Mouse (Mus musculus): Measurements from ENCODE around the gene Gm20388. TPM values are rescaled to one million over a fixed set of nuclear protein-coding genes. Genes with fewer than 3 reads are reported as not detected.

Gm20388 gene
- polyA plus RNA-seq, 2 experiments = 8.5 TPM; not detected in 1

DNA sequence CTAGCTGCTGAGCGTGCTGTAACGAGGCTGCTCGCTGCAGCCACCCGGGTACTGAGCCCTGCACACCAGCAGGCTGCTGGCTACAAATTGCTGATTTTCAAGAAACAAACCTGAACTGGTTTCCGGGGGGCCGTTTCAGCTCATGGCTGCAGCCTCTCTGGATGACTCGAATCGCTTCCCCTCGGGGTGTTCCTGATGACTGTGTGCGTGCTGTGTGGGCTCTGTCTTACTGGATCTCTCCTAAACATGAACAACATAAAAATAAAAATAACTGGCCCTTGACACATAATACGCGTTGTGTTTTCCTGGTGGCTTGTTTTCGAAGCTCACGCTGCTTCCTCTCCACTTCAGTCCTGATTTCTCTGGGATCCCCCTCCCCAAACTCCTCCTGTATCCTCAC is 1168.1 kb downstream of the Gm20388 start:
- Histone ChIP-seq H3K27me3 (ENCODE audit: control insufficient read depth, insufficient read depth, low read length) (peaks cover 99% of the 10 kb centered on the region), H3K4me1 (replicated peaks; ENCODE audit: control insufficient read depth in 2 of 2, insufficient read depth in 2 of 2, low read length in 1 of 2) (no peaks in the 10 kb centered on the region), H3K9ac (replicated peaks) (no peak overlapping the region), H3K4me3 (ENCODE audit: insufficient read depth in 1 of 2, low read depth in 2 of 2, low read length in 2 of 2) (no peak overlapping the region), H3K27ac (no peak overlapping the region), H3K9me3 (ENCODE audit: control insufficient read depth, low read length) (no peaks in the 10 kb centered on the region), H3K36me3 (replicated peaks; ENCODE audit: control insufficient read depth, insufficient read depth, low read depth) (no peaks in the 10 kb centered on the region), H3K4me2 (ENCODE audit: low read depth) (no peak overlapping the region)
- no peak for TF ChIP-seq CTCF (IDR thresholded peaks at IDR 0.05; ENCODE audit: low read depth)
- no peak for DNase-seq (ENCODE audit: low read depth in 3 of 3, low spot score in 3 of 3)
- ATAC-seq (ENCODE audit: insufficient read depth) = no peak
- WGBS (ENCODE audit: insufficient replicate concordance) = 15% methylated on average over 14 of the region's 14 CpGs

DNA sequence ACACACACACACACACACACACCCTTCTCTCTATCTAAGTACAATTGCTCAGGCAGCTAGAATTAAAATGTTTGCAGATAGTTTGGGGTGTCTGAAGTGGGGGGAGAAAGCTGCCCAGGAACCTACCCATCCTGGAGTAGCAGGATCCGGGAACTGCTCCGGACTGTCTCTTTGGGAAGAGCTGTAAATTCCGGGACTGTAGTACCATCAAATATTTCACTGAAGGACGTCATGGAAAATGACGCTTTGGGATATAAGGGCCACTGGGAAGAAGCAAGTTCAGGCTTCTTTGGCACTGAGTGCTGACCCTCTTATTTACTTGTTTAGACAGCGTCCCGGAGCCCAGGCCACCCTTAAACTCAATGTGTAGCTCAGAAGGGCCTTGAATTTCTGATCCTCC is 1168.6 kb downstream of the Gm20388 start:
- no peak overlapping the region for H3K9ac ChIP-seq (replicated peaks)
- TF ChIP-seq EP300 (IDR thresholded peaks at IDR 0.05; ENCODE audit: low read depth) (no peak), CTCF (IDR thresholded peaks at IDR 0.05; ENCODE audit: low read depth) (no peak)
- no peak overlapping the region for H3K4me3 ChIP-seq (ENCODE audit: insufficient read depth in 1 of 2, low read depth in 2 of 2, low read length in 2 of 2)
- no peaks in the 10 kb centered on the region for H3K36me3 ChIP-seq (replicated peaks; ENCODE audit: control insufficient read depth, insufficient read depth, low read depth)
- peaks cover 99% of the 10 kb centered on the region for H3K27me3 ChIP-seq (ENCODE audit: control insufficient read depth, insufficient read depth, low read length)
- no peak overlapping the region for H3K27ac ChIP-seq
- no peaks in the 10 kb centered on the region for H3K4me1 ChIP-seq (replicated peaks; ENCODE audit: control insufficient read depth in 2 of 2, insufficient read depth in 2 of 2, low read length in 1 of 2)
- WGBS (ENCODE audit: insufficient replicate concordance) = 6% methylated on average over 7 of the region's 7 CpGs
- DNase-seq (ENCODE audit: low read depth in 3 of 3, low spot score in 3 of 3) = no peak
- H3K9me3 ChIP-seq (ENCODE audit: control insufficient read depth, low read length) = no peaks in the 10 kb centered on the region
- no peak overlapping the region for H3K4me2 ChIP-seq (ENCODE audit: low read depth)
- no peak for ATAC-seq (ENCODE audit: insufficient read depth)

DNA sequence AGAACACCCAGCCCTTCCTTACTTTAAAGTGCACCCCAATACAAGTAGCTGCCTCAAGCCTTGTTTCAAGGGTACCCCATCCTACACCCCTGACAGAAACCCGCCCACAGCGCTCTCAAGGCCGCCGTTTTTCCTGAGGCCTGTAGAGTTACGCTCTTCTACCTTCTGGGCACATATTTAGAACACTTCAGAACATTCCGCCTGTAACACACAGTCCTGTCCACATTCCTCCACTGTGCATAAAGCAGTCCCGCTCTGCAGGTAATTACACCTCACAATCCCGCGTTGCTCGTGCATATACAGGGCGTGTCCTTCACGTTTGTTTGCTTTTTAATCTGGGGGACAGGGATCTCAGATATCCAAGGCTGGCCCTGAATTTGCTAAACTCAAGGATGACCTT is 1169.3 kb downstream of the Gm20388 start:
- no peak overlapping the region for H3K27ac ChIP-seq
- no peak for DNase-seq (ENCODE audit: low read depth in 3 of 3, low spot score in 3 of 3)
- no peaks in the 10 kb centered on the region for H3K9me3 ChIP-seq (ENCODE audit: control insufficient read depth, low read length)
- H3K27me3 ChIP-seq (ENCODE audit: control insufficient read depth, insufficient read depth, low read length) = peaks cover 99% of the 10 kb centered on the region
- 11% methylated on average over 12 of the region's 12 CpGs for WGBS (ENCODE audit: insufficient replicate concordance)
- TF ChIP-seq CTCF (IDR thresholded peaks at IDR 0.05; ENCODE audit: low read depth) (no peak), EP300 (IDR thresholded peaks at IDR 0.05; ENCODE audit: low read depth) (no peak)
- no peak overlapping the region for H3K4me3 ChIP-seq (ENCODE audit: insufficient read depth in 1 of 2, low read depth in 2 of 2, low read length in 2 of 2)
- no peaks in the 10 kb centered on the region for H3K4me1 ChIP-seq (replicated peaks; ENCODE audit: control insufficient read depth in 2 of 2, insufficient read depth in 2 of 2, low read length in 1 of 2)
- no peak overlapping the region for H3K4me2 ChIP-seq (ENCODE audit: low read depth)
- H3K9ac ChIP-seq (replicated peaks) = no peak overlapping the region
- H3K36me3 ChIP-seq (replicated peaks; ENCODE audit: control insufficient read depth, insufficient read depth, low read depth) = no peaks in the 10 kb centered on the region
- no peak for ATAC-seq (ENCODE audit: insufficient read depth)

DNA sequence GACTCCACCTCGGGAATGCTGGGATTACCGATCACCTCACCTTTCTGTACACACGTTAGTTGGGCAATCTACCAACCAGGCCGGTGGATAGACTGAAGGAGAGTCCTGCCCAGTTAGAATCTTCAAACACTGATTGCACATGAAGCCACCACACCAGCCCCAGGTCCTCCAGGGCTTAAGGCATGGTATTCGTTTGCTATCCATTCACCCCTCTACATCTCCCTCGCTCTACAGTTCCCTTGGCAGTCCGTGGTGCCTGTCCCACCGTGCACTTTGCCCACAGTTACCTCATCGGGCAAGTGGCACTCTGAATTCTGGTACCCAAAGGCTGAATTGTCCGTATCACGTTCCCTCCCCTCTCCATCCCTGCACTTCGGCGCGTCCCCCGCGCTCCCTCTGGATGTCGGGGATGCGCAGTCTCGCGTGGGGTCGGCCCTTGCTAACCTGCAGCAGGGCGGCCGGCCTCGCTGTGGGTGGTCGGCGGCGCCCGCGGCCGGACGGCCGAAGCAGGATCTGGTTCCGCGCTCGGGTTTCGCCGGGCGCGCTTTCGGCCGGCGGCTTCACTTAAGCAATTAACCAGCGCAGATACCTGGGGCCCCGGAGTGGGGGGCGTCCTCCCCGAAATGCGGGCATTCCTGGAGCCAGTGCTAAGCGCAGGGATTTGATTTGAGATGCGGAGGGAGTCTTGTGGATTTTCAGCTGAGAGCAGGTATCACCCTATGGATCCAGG is 1169.9 kb downstream of the Gm20388 start:
- DNase-seq (ENCODE audit: low read depth in 3 of 3, low spot score in 3 of 3) (no peak), ATAC-seq (ENCODE audit: insufficient read depth) (no peak)
- WGBS (ENCODE audit: insufficient replicate concordance) = 1% methylated on average over 49 of the region's 49 CpGs
- Histone ChIP-seq H3K27me3 (ENCODE audit: control insufficient read depth, insufficient read depth, low read length) (peaks cover 99% of the 10 kb centered on the region), H3K9ac (replicated peaks) (no peak overlapping the region), H3K4me2 (ENCODE audit: low read depth) (no peak overlapping the region), H3K27ac (no peak overlapping the region), H3K36me3 (replicated peaks; ENCODE audit: control insufficient read depth, insufficient read depth, low read depth) (no peaks in the 10 kb centered on the region), H3K4me3 (ENCODE audit: insufficient read depth in 1 of 2, low read depth in 2 of 2, low read length in 2 of 2) (no peak overlapping the region), H3K4me1 (replicated peaks; ENCODE audit: control insufficient read depth in 2 of 2, insufficient read depth in 2 of 2, low read length in 1 of 2) (no peaks in the 10 kb centered on the region), H3K9me3 (ENCODE audit: control insufficient read depth, low read length) (no peaks in the 10 kb centered on the region)
- no peak for TF ChIP-seq EP300 (IDR thresholded peaks at IDR 0.05; ENCODE audit: low read depth)
- no peak for TF ChIP-seq CTCF (IDR thresholded peaks at IDR 0.05; ENCODE audit: low read depth)

DNA sequence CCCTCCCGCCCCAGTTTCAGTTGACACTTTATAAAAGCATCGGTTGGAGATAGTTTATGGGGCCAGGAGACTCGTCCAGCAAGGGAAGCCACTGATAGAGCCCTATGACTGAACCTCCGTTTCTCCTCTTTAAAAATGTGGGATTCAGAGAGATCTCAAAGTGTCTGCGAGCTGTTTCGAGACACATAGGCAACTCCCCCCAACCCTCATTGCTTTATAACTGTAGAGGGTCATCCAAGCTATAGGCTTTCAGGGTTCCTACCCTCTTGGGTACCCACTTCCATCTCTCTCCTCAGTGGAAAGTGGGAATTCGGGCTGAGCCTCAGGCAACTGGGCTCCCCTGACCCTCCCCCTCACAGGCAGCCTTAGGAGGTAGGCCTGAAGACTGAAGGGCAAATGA is 1170.8 kb downstream of the Gm20388 start:
- ATAC-seq (ENCODE audit: insufficient read depth) (no peak), DNase-seq (ENCODE audit: low read depth in 3 of 3, low spot score in 3 of 3) (no peak)
- no peak overlapping the region for H3K9ac ChIP-seq (replicated peaks)
- no peak overlapping the region for H3K27ac ChIP-seq
- H3K4me2 ChIP-seq (ENCODE audit: low read depth) = no peak overlapping the region; the same call in 1 of the 2 replicates
- no peaks in the 10 kb centered on the region for H3K9me3 ChIP-seq (ENCODE audit: control insufficient read depth, low read length)
- H3K4me1 ChIP-seq (replicated peaks; ENCODE audit: control insufficient read depth in 2 of 2, insufficient read depth in 2 of 2, low read length in 1 of 2) = no peaks in the 10 kb centered on the region
- no peak overlapping the region for H3K4me3 ChIP-seq (ENCODE audit: insufficient read depth in 1 of 2, low read depth in 2 of 2, low read length in 2 of 2)
- 6% methylated on average over 7 of the region's 7 CpGs for WGBS (ENCODE audit: insufficient replicate concordance)
- H3K36me3 ChIP-seq (replicated peaks; ENCODE audit: control insufficient read depth, insufficient read depth, low read depth) = no peaks in the 10 kb centered on the region
- TF ChIP-seq CTCF (IDR thresholded peaks at IDR 0.05; ENCODE audit: low read depth) (no peak), EP300 (IDR thresholded peaks at IDR 0.05; ENCODE audit: low read depth) (no peak)
- H3K27me3 ChIP-seq (ENCODE audit: control insufficient read depth, insufficient read depth, low read length) = peaks cover 99% of the 10 kb centered on the region

All from liver, embryonic 14.5 days (tissue).